Mouse (Mus musculus) embryonic facial prominence, embryonic 14.5 days (tissue): ENCODE data around the gene Sec13. TPM values are rescaled to one million over a fixed set of nuclear protein-coding genes. Genes with fewer than 3 reads are reported as not detected.

Experiments used
- ATAC-seq: fragments of 200-750 bp; cut with Nextera tagmentation; 2 replicates; pipeline ENCODE4 v1.8.0; 2017; ENCODE audit warnings: low read depth, moderate number of reproducible peaks, moderate TSS enrichment
- DNase-seq: peaks from one replicate; pipeline ENCODE4 v3.0.0-alpha.2; 2015; ENCODE audit warnings: low spot score
- H3K27ac ChIP-seq: fragments of 300-500 bp; sonication (generic); replicated peaks from 2 replicates; pipeline ENCODE4 v1.5.1; 2014; ENCODE audit warnings: low read depth, mild to moderate bottlenecking, low read length, moderate library complexity
- H3K27me3 ChIP-seq: fragments of 300-500 bp; sonication (generic); replicated peaks from 2 replicates; pipeline ENCODE4 v1.6.1; 2014; ENCODE audit warnings: low read length; ENCODE audit not compliant: control insufficient read depth, insufficient read depth
- H3K36me3 ChIP-seq: fragments of 300-500 bp; sonication (generic); 2 replicates; pipeline ENCODE4 v1.6.1; 2014; ENCODE audit warnings: low read length, mixed read lengths; ENCODE audit not compliant: control insufficient read depth, insufficient read depth
- H3K4me1 ChIP-seq: fragments of 300-500 bp; sonication (generic); 2 replicates; pipeline ENCODE4 v1.6.1; 2014; ENCODE audit warnings: antibody characterized with exemption, low read length; ENCODE audit not compliant: control insufficient read depth, insufficient read depth
- H3K4me2 ChIP-seq: fragments of 300-500 bp; sonication (generic); 2 replicates; pipeline ENCODE4 v1.6.1; 2014; ENCODE audit warnings: low read depth, mild to moderate bottlenecking, low read length, moderate library complexity, mixed read lengths
- H3K4me3 ChIP-seq: fragments of 300-500 bp; sonication (generic); 2 replicates; pipeline ENCODE4 v1.5.1; 2014; ENCODE audit warnings: low read depth, mild to moderate bottlenecking, low read length
- H3K9ac ChIP-seq: fragments of 300-500 bp; sonication (generic); 2 replicates; pipeline ENCODE4 v1.6.1; 2014; ENCODE audit warnings: low read depth, mild to moderate bottlenecking, low read length, moderate library complexity, mixed read lengths
- H3K9me3 ChIP-seq: fragments of 300-500 bp; sonication (generic); 2 replicates; pipeline ENCODE4 v1.6.1; 2016; ENCODE audit warnings: low read length; ENCODE audit not compliant: control insufficient read depth
- WGBS: fragments of 180-500 bp; shearing (Covaris S2); extraction: QIAGEN DNeasy Blood & Tissue Kit; methylation state at CpG from one replicate; pipeline ENCODE4 v1.1.7; 2014; 5-methylcytosine and 5-hydroxymethylcytosine counted together
- polyA plus RNA-seq: library from polyadenylated mRNA; unstranded; fragments of >200 nt; fragmentation: Nextera tagmentation; extraction: Ambion mirVana; gene quantifications from 2 replicates; pipeline ENCODE4 v1.2.1, GENCODE M21; 2014

The Sec13 gene
- 301 and 324 TPM in 2 replicates for polyA plus RNA-seq

GRCm38 (mm10) chr6:113740236-113741217 is at the start of gene Sec13:
Sec13 (minus strand) TSS chr6:113740743.
- peak within 1 kb of the TSS; percentile 79 for H3K27ac ChIP-seq
- H3K36me3 ChIP-seq = peaks cover 29% of the 10 kb centered on the region
- DNase-seq (peak; percentile 91), ATAC-seq (peak; percentile 90)
- H3K4me1 ChIP-seq = peaks cover 4% of the 10 kb centered on the region; the same call in 1 of the 2 replicates
- peak within 1 kb of the TSS; percentile 81 for H3K4me3 ChIP-seq
- H3K4me2 ChIP-seq = peak within 1 kb of the TSS; percentile 81
- 7% methylated on average over 40 of the region's 41 CpGs for WGBS
- H3K9me3 ChIP-seq = no peaks in the 10 kb centered on the region
- peak within 1 kb of the TSS; percentile 86 for H3K9ac ChIP-seq
- no peaks in the 10 kb centered on the region for H3K27me3 ChIP-seq

GRCm38 (mm10) chr6:113787459-113787968 is 47.0 kb upstream of the Sec13 start:
- Histone ChIP-seq H3K36me3 (no peaks in the 10 kb centered on the region), H3K27me3 (no peaks in the 10 kb centered on the region), H3K9me3 (no peaks in the 10 kb centered on the region), H3K4me1 (peaks cover 4% of the 10 kb centered on the region; the same call in 1 of the 2 replicates), H3K27ac (no peak overlapping the region), H3K4me2 (no peak overlapping the region), H3K4me3 (no peak overlapping the region), H3K9ac (no peak overlapping the region)
- WGBS = 11% methylated on average over 6 of the region's 6 CpGs
- DNase-seq (peak; percentile 43), ATAC-seq (no peak; the same call in 1 of the 2 replicates)

- no peak overlapping the region for H3K4me2 ChIP-seq
- H3K9me3 ChIP-seq = no peaks in the 10 kb centered on the region
- H3K4me1 ChIP-seq = peaks cover 4% of the 10 kb centered on the region; the same call in 1 of the 2 replicates
- H3K4me3 ChIP-seq = no peak overlapping the region
- DNase-seq (no peak), ATAC-seq (no peak)
- H3K36me3 ChIP-seq = no peaks in the 10 kb centered on the region
- WGBS = 75% methylated on average over 7 of the region's 7 CpGs
- no peak overlapping the region for H3K9ac ChIP-seq
- H3K27ac ChIP-seq = no peak overlapping the region
- no peaks in the 10 kb centered on the region for H3K27me3 ChIP-seq
Measured at GRCm38 (mm10) chr6:113785658-113786057, 45.1 kb upstream of the Sec13 start.

- H3K9ac ChIP-seq = no peak overlapping the region
- DNase-seq (no peak), ATAC-seq (no peak)
- no peak overlapping the region for H3K27ac ChIP-seq
- WGBS = 46% methylated on average over 7 of the region's 7 CpGs
- no peaks in the 10 kb centered on the region for H3K4me1 ChIP-seq
- no peak overlapping the region for H3K4me2 ChIP-seq
- no peaks in the 10 kb centered on the region for H3K36me3 ChIP-seq
- no peaks in the 10 kb centered on the region for H3K27me3 ChIP-seq
- no peaks in the 10 kb centered on the region for H3K9me3 ChIP-seq
- no peak overlapping the region for H3K4me3 ChIP-seq
Measured at GRCm38 (mm10) chr6:113778229-113778753, 37.7 kb upstream of the Sec13 start.

GRCm38 (mm10) chr6:113768804-113769203 is 28.3 kb upstream of the Sec13 start:
- 63% methylated on average over 11 of the region's 11 CpGs for WGBS
- H3K27me3 ChIP-seq = no peaks in the 10 kb centered on the region
- no peak overlapping the region for H3K4me3 ChIP-seq
- ATAC-seq (no peak), DNase-seq (peak; percentile 5)
- H3K4me2 ChIP-seq = no peak overlapping the region
- no peaks in the 10 kb centered on the region for H3K36me3 ChIP-seq
- no peaks in the 10 kb centered on the region for H3K4me1 ChIP-seq
- no peaks in the 10 kb centered on the region for H3K9me3 ChIP-seq
- H3K9ac ChIP-seq = no peak overlapping the region
- H3K27ac ChIP-seq = no peak overlapping the region

- H3K27ac ChIP-seq = no peak overlapping the region
- H3K27me3 ChIP-seq = no peaks in the 10 kb centered on the region
- H3K9me3 ChIP-seq = no peaks in the 10 kb centered on the region
- ATAC-seq (peak; percentile 57), DNase-seq (peak; percentile 79)
- no peak overlapping the region for H3K4me2 ChIP-seq
- H3K4me3 ChIP-seq = no peak overlapping the region
- H3K36me3 ChIP-seq = no peaks in the 10 kb centered on the region
- H3K9ac ChIP-seq = no peak overlapping the region
- no peaks in the 10 kb centered on the region for H3K4me1 ChIP-seq
- 35% methylated on average over 7 of the region's 7 CpGs for WGBS
Measured at GRCm38 (mm10) chr6:113761644-113762043, 21.1 kb upstream of the Sec13 start.

- no peak overlapping the region for H3K4me2 ChIP-seq
- H3K4me1 ChIP-seq = no peaks in the 10 kb centered on the region
- WGBS = 59% methylated on average over 17 of the region's 17 CpGs
- H3K9me3 ChIP-seq = no peaks in the 10 kb centered on the region
- DNase-seq (no peak), ATAC-seq (no peak)
- H3K27ac ChIP-seq = no peak overlapping the region
- no peak overlapping the region for H3K4me3 ChIP-seq
- peaks cover 11% of the 10 kb centered on the region for H3K27me3 ChIP-seq
- no peak overlapping the region for H3K9ac ChIP-seq
- H3K36me3 ChIP-seq = no peaks in the 10 kb centered on the region
Measured at GRCm38 (mm10) chr6:113749119-113749685, 8.7 kb upstream of the Sec13 start.

GRCm38 (mm10) chr6:113748351-113748750 is 7.8 kb upstream of the Sec13 start:
- no peak for DNase-seq
- H3K4me1 ChIP-seq = no peaks in the 10 kb centered on the region
- no peak overlapping the region for H3K9ac ChIP-seq
- ATAC-seq = no peak
- no peak overlapping the region for H3K27ac ChIP-seq
- H3K9me3 ChIP-seq = no peaks in the 10 kb centered on the region
- peaks cover 11% of the 10 kb centered on the region for H3K27me3 ChIP-seq
- H3K4me2 ChIP-seq = peak overlapping the region; percentile 33
- H3K36me3 ChIP-seq = no peaks in the 10 kb centered on the region
- 0 out of 2 replicates have a peak overlapping the region, but pooled peaks have one; percentile 3 for H3K4me3 ChIP-seq
- WGBS = 33% methylated on average over 26 of the region's 26 CpGs
